Mouse (Mus musculus) olfactory bulb, adult 2 months (tissue): Measurements from ENCODE around the gene Mecom. TPM values are rescaled to one million over a fixed set of nuclear protein-coding genes. Genes with fewer than 3 reads are reported as not detected.

ENCODE experiments used
- H3K27ac ChIP-seq: fragments of 200-500 bp; 2 replicates; pipeline ENCODE4 v1.5.1; 2012; ENCODE audit warnings: low read depth, low read length; ENCODE audit not compliant: insufficient read depth
- H3K4me1 ChIP-seq: fragments of 200-500 bp; 2 replicates; pipeline ENCODE4 v1.6.1; 2012; ENCODE audit warnings: low read length; ENCODE audit not compliant: control insufficient read depth, insufficient read depth
- H3K4me3 ChIP-seq: fragments of 200-500 bp; 2 replicates; pipeline ENCODE4 v1.5.1; 2012; ENCODE audit warnings: mild to moderate bottlenecking, low read depth, low read length, moderate library complexity; ENCODE audit not compliant: insufficient read depth
- CTCF ChIP-seq: fragments of 200-500 bp; IDR thresholded peaks from 2 replicates; pipeline ENCODE4 v1.5.1; 2012; ENCODE audit warnings: low read depth, mild to moderate bottlenecking, low read length, moderate library complexity; ENCODE audit not compliant: insufficient read depth
- POLR2A ChIP-seq: fragments of 200-500 bp; IDR thresholded peaks from 2 replicates; pipeline ENCODE4 v1.6.1; 2012; ENCODE audit warnings: mild to moderate bottlenecking, low read depth, low read length, moderate library complexity; ENCODE audit not compliant: insufficient read depth
- WGBS: fragments of 180-500 bp; shearing (Covaris S2); methylation state at CpG from one replicate; pipeline ENCODE4 v1.1.7; 2018; 5-methylcytosine and 5-hydroxymethylcytosine counted together
- polyA plus RNA-seq: library from polyadenylated mRNA; stranded (reverse); fragments of >200 nt; gene quantifications from 2 replicates; pipeline ENCODE4 v1.2.4, GENCODE M21; 2012; ENCODE audit warnings: low replicate concordance; ENCODE audit not compliant: missing spikeins, insufficient read depth, insufficient read length

Mecom gene
- polyA plus RNA-seq, 1 experiment: not detected

GRCm38 (mm10) chr3:30107945-30108670 is 439.7 kb downstream of the Mecom start:
- Histone ChIP-seq H3K27ac (no peak overlapping the region), H3K4me1 (no peaks in the 10 kb centered on the region), H3K4me3 (no peak overlapping the region)
- TF ChIP-seq POLR2A (no peak), CTCF (no peak)
- 76% methylated on average over 9 of the region's 9 CpGs for WGBS

GRCm38 (mm10) chr3:30106481-30106880 is 441.3 kb downstream of the Mecom start:
- Histone ChIP-seq H3K4me1 (no peaks in the 10 kb centered on the region), H3K27ac (no peak overlapping the region), H3K4me3 (no peak overlapping the region)
- 84% methylated on average over 18 of the region's 18 CpGs for WGBS
- TF ChIP-seq POLR2A (no peak), CTCF (no peak)

- WGBS: 73% methylated on average over 1 of the region's 1 CpGs
Observed at GRCm38 (mm10) chr3:30105859-30106258, 441.9 kb downstream of the Mecom start.

GRCm38 (mm10) chr3:30105194-30105823 is 442.5 kb downstream of the Mecom start:
- Histone ChIP-seq H3K4me3 (no peak overlapping the region), H3K27ac (no peak overlapping the region), H3K4me1 (no peaks in the 10 kb centered on the region)
- 55% methylated on average over 15 of the region's 15 CpGs for WGBS
- TF ChIP-seq CTCF: no peak

More at GRCm38 (mm10) chr3:30105859-30106258, 441.9 kb downstream of the Mecom start:
- no peaks in the 10 kb centered on the region for H3K4me1 ChIP-seq
- no peak for TF ChIP-seq POLR2A
- no peak for TF ChIP-seq CTCF
- no peak overlapping the region for H3K4me3 ChIP-seq
- H3K27ac ChIP-seq: no peak overlapping the region

- WGBS: 68% methylated on average over 4 of the region's 4 CpGs
- H3K4me1 ChIP-seq: no peaks in the 10 kb centered on the region
- H3K4me3 ChIP-seq: no peak overlapping the region
- H3K27ac ChIP-seq: no peak overlapping the region
- TF ChIP-seq POLR2A: no peak
- no peak for TF ChIP-seq CTCF
Observed at GRCm38 (mm10) chr3:30104515-30105098, 443.2 kb downstream of the Mecom start.

- H3K4me1 ChIP-seq: no peaks in the 10 kb centered on the region
- WGBS: 92% methylated on average over 4 of the region's 4 CpGs
- TF ChIP-seq POLR2A (no peak), CTCF (no peak)
- H3K27ac ChIP-seq: no peak overlapping the region
- no peak overlapping the region for H3K4me3 ChIP-seq
Observed at GRCm38 (mm10) chr3:30101146-30101545, 446.7 kb downstream of the Mecom start.

GRCm38 (mm10) chr3:30097713-30098112 is 450.1 kb downstream of the Mecom start:
- H3K4me3 ChIP-seq: no peak overlapping the region
- TF ChIP-seq CTCF (no peak), POLR2A (no peak)
- no peaks in the 10 kb centered on the region for H3K4me1 ChIP-seq
- WGBS: 90% methylated on average over 3 of the region's 3 CpGs
- no peak overlapping the region for H3K27ac ChIP-seq

- Histone ChIP-seq H3K27ac (no peak overlapping the region), H3K4me1 (no peaks in the 10 kb centered on the region), H3K4me3 (no peak overlapping the region)
- 85% methylated on average over 4 of the region's 4 CpGs for WGBS
- TF ChIP-seq CTCF (no peak), POLR2A (no peak)
Observed at GRCm38 (mm10) chr3:30097129-30097528, 450.7 kb downstream of the Mecom start.

GRCm38 (mm10) chr3:30093005-30093404 is 454.8 kb downstream of the Mecom start:
- H3K4me3 ChIP-seq: no peak overlapping the region
- 44% methylated on average over 1 of the region's 1 CpGs for WGBS
- no peaks in the 10 kb centered on the region for H3K4me1 ChIP-seq
- TF ChIP-seq POLR2A (no peak), CTCF (no peak)
- no peak overlapping the region for H3K27ac ChIP-seq

GRCm38 (mm10) chr3:30092481-30092880 is 455.3 kb downstream of the Mecom start:
- H3K4me1 ChIP-seq: no peaks in the 10 kb centered on the region
- H3K4me3 ChIP-seq: no peak overlapping the region
- TF ChIP-seq POLR2A: no peak
- H3K27ac ChIP-seq: no peak overlapping the region
- WGBS: 83% methylated on average over 7 of the region's 7 CpGs
